ENCODE assay signal across 8 mouse cellular contexts in the genomic region with DNA sequence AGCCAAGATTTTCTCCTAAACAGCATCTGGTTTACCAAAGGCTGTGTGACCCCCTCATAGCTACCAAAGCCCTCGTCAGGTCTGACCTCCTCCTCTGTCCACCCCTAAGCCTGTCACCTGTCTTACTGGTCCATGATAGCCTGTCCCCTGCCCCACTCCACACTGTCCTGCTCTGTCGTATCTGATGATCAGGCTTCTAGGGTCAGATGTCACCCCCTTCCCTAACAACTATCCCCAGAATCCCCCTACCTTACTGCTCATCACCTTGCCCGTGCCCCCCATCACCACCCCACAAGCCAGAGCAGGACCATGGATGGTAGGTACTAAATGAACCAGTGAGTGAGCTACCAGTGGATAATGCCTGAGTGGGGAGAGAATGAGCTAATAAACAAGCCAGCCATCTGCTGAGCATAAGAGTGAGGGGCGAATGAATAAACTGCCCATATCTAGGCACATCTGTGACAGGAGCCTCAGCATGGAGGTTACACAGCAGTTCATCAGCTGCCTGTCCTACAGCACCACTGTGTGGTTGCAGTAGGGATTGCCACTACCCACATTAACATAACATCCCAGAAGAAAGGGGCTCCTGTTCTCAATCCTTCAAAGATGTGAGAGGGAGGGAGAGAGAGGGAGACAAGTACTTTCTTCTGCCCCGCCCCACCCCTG. TPM values are rescaled to one million over a fixed set of nuclear protein-coding genes. Genes with fewer than 3 reads are reported as not detected.
DNase-seq lines count a peak whose midpoint lies in the region; ATAC-seq and TF ChIP-seq lines count a peak whose summit lies in the region.

No protein-coding gene starts in this region.

- no peak for TF ChIP-seq POLR2A in kidney, adult 2 months (IDR thresholded peaks at IDR 0.05; ENCODE audit: low read depth, low read length)
- TF ChIP-seq POLR2A in limb, embryonic 14.5 days (IDR thresholded peaks at IDR 0.05; ENCODE audit: borderline replicate concordance, extremely low read depth, insufficient read depth, insufficient read length), result no peak

- H3K4me2 ChIP-seq in limb, embryonic 14.5 days (replicated peaks; ENCODE audit: low read depth, low read length, severe bottlenecking), result no peak overlapping the region; the same call in 1 of the 2 replicates
- no peak overlapping the region for H3K4me2 ChIP-seq in stomach, postnatal 0 days (replicated peaks; ENCODE audit: low read depth)

- no peak overlapping the region for H3K27ac ChIP-seq in kidney, adult 2 months (ENCODE audit: insufficient read depth, low read depth, low read length)
- H3K27ac ChIP-seq in limb, embryonic 14.5 days (replicated peaks; ENCODE audit: low read depth, low read length), result no peak overlapping the region
- H3K27ac ChIP-seq in stomach, postnatal 0 days (replicated peaks), result no peak overlapping the region

- DNase-seq in urinary bladder, postnatal 25 days (ENCODE audit: low spot score), result peak; percentile 57
- DNase-seq in urinary bladder, adult 2 months (ENCODE audit: low spot score), result no peak
- peak; percentile 77 for DNase-seq in cerebellum, adult 8-10 months
- peak; percentile 64 for DNase-seq in kidney, adult 2 months
- peak; percentile 80 for DNase-seq in limb, embryonic 14.5 days (ENCODE audit: low spot score)
- peak; percentile 73 for DNase-seq in stomach, postnatal 0 days (ENCODE audit: low spot score)

- TF ChIP-seq EP300 in stomach, postnatal 0 days (optimal IDR thresholded peaks at IDR 0.05), result no peak

- H3K9ac ChIP-seq in limb, embryonic 14.5 days (ENCODE audit: low read depth, low read length, severe bottlenecking), result no peak overlapping the region
- no peak overlapping the region for H3K9ac ChIP-seq in stomach, postnatal 0 days (ENCODE audit: low read length)

- peak; percentile 96 for TF ChIP-seq CTCF in kidney, adult 2 months (conservative IDR thresholded peaks at IDR 0.05; ENCODE audit: insufficient read depth, insufficient read length, low read depth, low read length)
- peak; percentile 98 for TF ChIP-seq CTCF in stomach, postnatal 0 days (IDR thresholded peaks at IDR 0.05; ENCODE audit: low read depth)

- no peak overlapping the region for H3K4me3 ChIP-seq in kidney, adult 2 months (ENCODE audit: insufficient read depth, low read depth, low read length)
- H3K4me3 ChIP-seq in limb, embryonic 14.5 days (replicated peaks; ENCODE audit: low read length), result no peak overlapping the region
- no peak overlapping the region for H3K4me3 ChIP-seq in stomach, postnatal 0 days (ENCODE audit: low read depth, low read length)

- peak; percentile 36; the same call in 1 of the 2 replicates for ATAC-seq in frontal cortex, adult (ENCODE audit: low TSS enrichment)
- peak; percentile 60 for ATAC-seq in limb, embryonic 14.5 days (ENCODE audit: low FRiP score, low read depth)
- ATAC-seq in monocyte, adult 5-6 weeks (replicated peaks; ENCODE audit: insufficient number of reproducible peaks, low FRiP score, low TSS enrichment, poor library complexity, severe bottlenecking), result peak; percentile 84
- ATAC-seq in stomach, postnatal 0 days (ENCODE audit: low FRiP score, low TSS enrichment), result peak; percentile 43

- no peaks in the 10 kb centered on the region for H3K27me3 ChIP-seq in kidney, adult 2 months (replicated peaks; ENCODE audit: control insufficient read depth, insufficient read depth, low read length)
- H3K27me3 ChIP-seq in limb, embryonic 14.5 days (ENCODE audit: control insufficient read depth, insufficient read depth, low read length), result no peaks in the 10 kb centered on the region
- H3K27me3 ChIP-seq in stomach, postnatal 0 days (ENCODE audit: control insufficient read depth, insufficient read depth, low read length), result no peaks in the 10 kb centered on the region

- no peaks in the 10 kb centered on the region for H3K36me3 ChIP-seq in kidney, adult 2 months (ENCODE audit: control insufficient read depth, insufficient read depth, low read length)
- H3K36me3 ChIP-seq in limb, embryonic 14.5 days (ENCODE audit: control insufficient read depth, insufficient read depth, low read length), result no peaks in the 10 kb centered on the region; the same call in 1 of the 2 replicates
- H3K36me3 ChIP-seq in stomach, postnatal 0 days (ENCODE audit: control insufficient read depth, insufficient read depth, low read length), result no peaks in the 10 kb centered on the region

- H3K9me3 ChIP-seq in limb, embryonic 14.5 days (ENCODE audit: control insufficient read depth, low read length), result no peaks in the 10 kb centered on the region
- no peaks in the 10 kb centered on the region for H3K9me3 ChIP-seq in stomach, postnatal 0 days (ENCODE audit: control insufficient read depth, low read length)

- H3K4me1 ChIP-seq in kidney, adult 2 months (ENCODE audit: control insufficient read depth, insufficient read depth, low read length), result no peaks in the 10 kb centered on the region
- H3K4me1 ChIP-seq in limb, embryonic 14.5 days (ENCODE audit: control insufficient read depth, insufficient read depth, low read length), result peaks cover 4% of the 10 kb centered on the region; the same call in 1 of the 2 replicates
- H3K4me1 ChIP-seq in stomach, postnatal 0 days (replicated peaks; ENCODE audit: control insufficient read depth, insufficient read depth), result no peaks in the 10 kb centered on the region

- WGBS in kidney, adult 2 months, result 29% methylated on average over 5 of the region's 5 CpGs
- WGBS in limb, embryonic 14.5 days, result 35% methylated on average over 5 of the region's 5 CpGs
- WGBS in stomach, postnatal 0 days, result 27% methylated on average over 5 of the region's 5 CpGs

RNA-seq across cellular contexts. Expression of a gene that starts 8.5 kb away (rescaled TPM):
- 35.3 and 38.0 TPM in 2 replicates for polyA plus RNA-seq in urinary bladder, adult 2 months (2012; rRNA removed)
- polyA plus RNA-seq in kidney, adult 2 months (2012; rRNA removed), result 97.2 and 106 TPM in 2 replicates
- 55.8 and 59.4 TPM in 2 replicates for polyA plus RNA-seq in limb, embryonic 14.5 days (2012; rRNA removed)
- 96.0 and 101 TPM in 2 replicates for polyA plus RNA-seq in limb, embryonic 14.5 days (2014; fragmentation: Nextera tagmentation; extraction: Ambion mirVana)
- total RNA-seq in monocyte, adult 5-6 weeks (2017), result 17.3 to 54.0 TPM (median 33.5 TPM) in 3 replicates
- 84.5 and 85.3 TPM in 2 replicates for polyA plus RNA-seq in stomach, postnatal 0 days (2015; fragmentation: Nextera tagmentation; extraction: Ambion mirVana)

RNA-seq across cellular contexts. Expression of a gene that starts 37.8 kb away (rescaled TPM):
- 35.1 and 39.0 TPM in 2 replicates for polyA plus RNA-seq in urinary bladder, adult 2 months (2012; rRNA removed)
- 78.1 and 88.4 TPM in 2 replicates for polyA plus RNA-seq in kidney, adult 2 months (2012; rRNA removed)
- polyA plus RNA-seq in limb, embryonic 14.5 days (2012; rRNA removed), result 29.5 and 36.5 TPM in 2 replicates
- 23.4 and 28.1 TPM in 2 replicates for polyA plus RNA-seq in limb, embryonic 14.5 days (2014; fragmentation: Nextera tagmentation; extraction: Ambion mirVana)
- 3.5 to 13.2 TPM (median 10.2 TPM) in 3 replicates for total RNA-seq in monocyte, adult 5-6 weeks (2017)
- 35.1 and 39.2 TPM in 2 replicates for polyA plus RNA-seq in stomach, postnatal 0 days (2015; fragmentation: Nextera tagmentation; extraction: Ambion mirVana)
